Mouse (Mus musculus) cortical plate, adult 2 months (tissue): ENCODE results near the gene Cldn4.

Experiments
- CTCF ChIP-seq: fragments of 200-500 bp; IDR thresholded peaks from 2 replicates; pipeline ENCODE4 v1.5.1; 2011; ENCODE audit warnings: mild to moderate bottlenecking, control low read depth, low read length; ENCODE audit not compliant: insufficient read depth; ENCODE audit errors: extremely low read depth
- POLR2A ChIP-seq: fragments of 200-500 bp; IDR thresholded peaks from 2 replicates; pipeline ENCODE4 v1.6.1; 2011; ENCODE audit warnings: mild to moderate bottlenecking, low read length, control low read depth; ENCODE audit not compliant: insufficient read depth; ENCODE audit errors: extremely low read depth

DNA sequence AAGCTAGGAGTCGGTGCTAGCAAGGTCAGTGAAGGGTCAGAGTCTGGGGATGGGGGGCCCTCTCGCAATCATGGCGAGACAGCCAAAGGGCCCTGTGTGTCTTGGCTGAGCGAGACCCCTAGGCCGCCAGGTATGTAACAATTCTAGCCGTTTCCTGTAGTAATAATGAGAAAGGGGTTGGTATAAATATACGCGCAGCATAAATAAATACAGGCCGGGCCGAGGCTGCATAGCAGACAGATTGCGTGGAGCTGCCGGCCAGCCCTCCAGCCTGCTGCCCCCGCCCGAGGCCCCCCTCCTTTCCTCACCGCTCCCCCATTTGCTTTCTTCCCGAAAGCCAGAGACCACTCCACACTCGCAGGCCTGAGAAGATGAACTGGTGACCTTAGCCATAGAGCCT is 49.1 kb downstream of the Cldn4 start:
- TF ChIP-seq CTCF (no peak), POLR2A (no peak)
